Mouse (Mus musculus): ENCODE results near the gene Kcnab2.

DNA sequence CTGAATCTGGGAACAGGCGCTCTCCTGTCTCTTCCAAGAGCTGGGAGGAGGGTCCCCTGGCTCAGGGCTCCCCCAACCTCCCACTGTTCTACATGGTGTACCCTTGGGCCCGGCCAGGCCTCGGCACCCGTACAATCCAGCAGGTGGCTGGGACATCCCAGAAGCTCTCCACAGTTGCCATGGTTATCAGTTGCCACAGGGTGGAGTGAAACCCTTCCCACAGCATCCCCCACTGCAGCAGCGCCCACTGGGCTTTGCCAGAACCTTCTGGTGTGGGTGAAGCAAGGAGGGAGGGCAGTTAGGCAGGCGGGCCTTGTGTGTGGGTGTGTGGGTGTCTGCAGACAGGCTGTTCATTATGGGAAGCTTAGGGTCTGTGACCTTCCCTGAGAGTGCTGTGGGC is 9.7 kb downstream of the Kcnab2 start:
- TF ChIP-seq CTCF (IDR thresholded peaks at IDR 0.05) (no peak), EP300 (IDR thresholded peaks at IDR 0.05) (no peak)

All from lung, postnatal 0 days (tissue).